Mouse (Mus musculus): Measurements from ENCODE around the gene Ylpm1.
A peak's percentile ranks its signal among the peaks of the same experiment; 100 is the strongest.

Gene Ylpm1

DNA sequence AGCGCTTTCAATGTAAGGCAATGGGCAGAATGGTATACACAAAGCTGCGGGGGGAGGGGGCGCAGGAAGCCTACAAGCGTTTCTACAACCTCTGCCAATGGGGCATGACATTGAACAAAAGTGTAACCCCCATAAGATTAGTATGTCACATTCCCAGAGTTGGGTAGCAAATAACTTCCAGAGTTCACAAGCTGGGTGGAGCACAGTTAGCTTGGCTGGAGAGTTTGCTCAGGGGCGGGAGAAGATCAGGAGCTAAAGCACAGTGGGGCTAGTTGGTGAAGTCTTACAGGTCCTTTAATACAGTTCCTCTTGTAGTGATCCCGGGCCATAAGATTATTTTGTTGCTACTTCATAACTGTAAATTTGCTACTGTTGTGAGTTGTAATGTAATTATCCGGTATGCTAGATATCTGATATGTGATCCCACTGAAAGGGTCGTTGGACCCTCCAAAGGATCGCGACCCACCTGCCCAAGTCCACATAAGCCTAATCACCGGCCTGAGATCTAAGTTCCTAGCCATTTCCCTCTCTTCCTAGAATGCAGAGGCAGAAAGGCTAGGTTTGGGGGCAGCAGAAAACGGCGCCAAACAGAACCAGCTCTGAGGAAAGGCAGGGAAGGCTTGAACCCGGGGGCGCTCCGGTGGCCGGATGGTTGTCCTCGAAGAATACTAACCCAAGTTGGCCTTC, 114.0 kb downstream of the Ylpm1 start:
- no peak for DNase-seq (ENCODE audit: low read depth, low spot score)

DNA sequence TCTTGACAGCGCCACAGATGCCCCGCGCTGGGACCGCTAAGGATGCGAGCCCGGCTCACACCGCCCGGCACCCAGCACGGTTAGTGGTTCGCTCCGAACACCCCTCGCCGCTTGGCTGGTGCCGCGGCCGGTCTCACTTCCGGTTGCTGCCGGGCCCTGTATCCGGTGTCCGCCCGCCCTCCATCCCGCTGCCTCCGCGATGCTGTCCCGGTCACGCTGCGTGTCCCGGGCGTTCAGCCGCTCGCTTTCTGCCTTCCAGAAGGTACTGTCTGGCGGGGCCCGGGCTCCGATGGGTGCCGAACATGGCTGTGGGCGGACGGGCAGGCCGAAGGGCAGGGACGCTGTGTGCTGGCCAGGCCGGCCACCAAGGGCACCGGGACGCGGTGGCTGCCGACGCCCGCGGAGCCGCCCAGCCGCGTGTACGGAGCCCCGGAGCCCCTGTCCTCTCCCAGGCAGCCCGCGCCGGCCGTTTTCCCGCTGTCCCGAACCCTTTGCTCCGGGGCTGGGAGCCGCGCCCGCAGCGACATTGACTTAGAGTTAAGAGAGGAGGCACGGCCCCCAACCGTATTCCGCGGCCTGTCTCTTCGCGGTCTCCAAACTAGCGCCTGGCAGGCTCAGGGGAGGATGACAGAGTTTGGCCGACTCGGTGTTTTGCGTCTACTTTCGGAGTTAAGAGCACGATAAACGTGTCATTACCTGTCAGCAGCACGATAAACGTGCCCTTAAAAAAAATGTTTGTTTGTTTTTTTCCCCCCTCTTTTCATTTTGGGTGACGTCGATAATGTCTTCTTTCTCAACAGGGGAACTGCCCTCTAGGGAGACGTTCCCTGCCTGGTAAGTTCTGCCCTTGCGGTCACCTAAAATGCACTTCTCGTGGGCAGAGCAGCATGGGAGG, 114.8 kb downstream of the Ylpm1 start, which contains the start of the genes Prox2 and Dlst:
Prox2 (minus strand) TSS at position 62 of the 895 bp plus-strand sequence.
Dlst (plus strand) TSS at position 136 of the 895 bp plus-strand sequence.
- DNase-seq (ENCODE audit: low read depth, low spot score) = peak; percentile 94

DNA sequence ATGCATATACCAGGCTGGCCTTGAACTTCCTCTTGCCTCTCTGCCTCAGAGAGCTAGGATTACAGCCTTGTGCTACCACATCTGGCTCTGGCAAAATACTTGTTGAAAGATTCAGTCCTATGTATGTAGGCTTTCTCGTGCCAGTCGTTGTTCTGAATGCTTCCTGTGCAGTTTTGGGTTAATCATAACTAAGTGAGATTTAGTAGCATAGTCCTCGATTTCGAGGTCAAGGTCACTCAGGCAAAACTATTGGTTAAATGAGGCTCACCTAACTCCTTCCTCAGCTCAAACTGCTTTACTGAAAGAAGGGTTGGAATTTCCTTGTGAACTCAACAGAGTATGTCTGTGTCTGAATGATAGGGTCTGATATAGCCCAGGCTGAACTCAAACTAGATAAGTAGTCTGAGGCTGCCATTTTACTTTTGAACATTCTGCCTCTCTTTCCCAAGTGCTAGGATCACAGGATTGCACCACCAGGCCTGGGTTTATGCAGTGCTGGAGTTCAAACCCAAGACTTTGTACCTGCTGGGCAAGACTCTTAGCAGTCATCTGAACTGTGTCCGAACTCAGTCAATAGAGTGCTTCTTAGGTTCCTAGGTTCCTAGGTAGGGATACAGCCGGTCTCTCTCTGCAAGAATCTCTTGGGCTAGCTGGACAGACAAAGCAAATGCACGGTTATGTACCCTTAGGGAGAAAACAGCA, 116.6 kb downstream of the Ylpm1 start:
- DNase-seq (ENCODE audit: low read depth, low spot score) = no peak

DNA sequence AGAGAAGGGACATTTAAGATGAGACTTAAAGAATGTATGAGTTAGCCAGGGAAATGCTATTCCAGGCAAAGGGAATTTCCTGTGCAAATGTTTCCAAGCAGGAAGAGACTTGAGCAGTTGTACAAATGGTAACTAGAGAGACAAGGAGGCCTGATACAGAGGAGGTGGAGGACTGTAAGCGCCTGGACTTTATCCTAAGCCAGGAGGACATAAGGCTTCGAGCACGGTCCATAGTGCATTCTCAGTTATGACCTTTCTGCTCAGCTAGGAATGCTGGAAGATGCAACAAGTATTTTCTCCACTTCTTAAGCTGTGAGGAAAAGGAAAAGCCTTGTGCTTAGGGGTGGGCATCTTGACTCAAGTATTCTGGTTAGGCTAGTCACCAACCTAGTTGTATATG, 117.2 kb downstream of the Ylpm1 start:
- DNase-seq (ENCODE audit: low read depth, low spot score) = no peak

DNA sequence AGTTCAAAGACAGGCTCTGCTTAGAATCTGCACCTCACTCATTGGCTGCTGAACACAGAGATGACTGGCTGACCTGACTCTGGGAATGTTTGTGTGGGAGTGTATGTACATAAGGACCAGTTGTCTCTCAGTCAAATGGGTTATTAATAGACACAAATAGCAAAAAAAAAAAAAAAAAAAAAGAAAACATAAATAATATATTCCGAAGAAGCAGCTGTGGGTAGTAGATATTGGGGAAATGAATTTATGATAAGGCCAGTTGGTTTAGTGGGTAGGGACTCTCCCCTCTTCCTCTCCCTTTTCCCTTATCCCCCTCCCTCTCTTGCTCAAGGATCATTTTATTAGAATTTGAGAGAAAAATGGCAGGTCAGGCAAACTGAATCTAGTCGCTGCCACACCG, 117.8 kb downstream of the Ylpm1 start:
- DNase-seq (ENCODE audit: low read depth, low spot score) = no peak

DNA sequence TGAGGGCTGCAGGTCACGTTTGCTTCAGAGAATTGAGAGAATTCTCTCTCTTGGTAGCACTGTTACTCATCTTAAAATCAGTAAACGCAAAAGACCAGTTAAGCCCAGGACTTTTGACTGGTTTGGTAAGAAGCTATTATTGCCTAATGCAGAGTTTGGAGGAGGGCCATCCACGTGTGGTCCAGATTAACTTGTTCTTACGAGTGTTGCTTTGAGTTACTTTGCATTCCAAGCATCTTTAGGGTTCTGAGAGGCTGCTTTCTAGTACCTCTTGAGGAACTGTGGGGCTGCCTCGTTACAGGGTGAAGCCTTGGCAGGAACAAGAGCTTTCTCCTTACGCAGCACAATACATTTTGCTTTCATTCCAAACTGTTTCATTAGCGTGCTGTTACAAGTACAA, 119.6 kb downstream of the Ylpm1 start:
- DNase-seq (ENCODE audit: low read depth, low spot score) = no peak
